16 mouse cellular contexts compared by ENCODE assay signal in genomic region chr7:119088537-119088936, GRCm38 (mm10).
"Had no signal": no experiment of that assay in that cellular context is flagged by ENCODE, and none has a peak within 500 bp of the region (broad histone marks: within the 10 kb centered on the region; RNA-seq: fewer than 3 reads in every experiment).

No protein-coding gene starts in this region.

- DNase-seq: retina, postnatal 1 day; right cerebral cortex, adult 18-20 months; right cerebral cortex, postnatal 14 days; right cerebral cortex, postnatal 25 days; right cerebral cortex, postnatal 4 days; spleen, adult 18-20 months; thymus, adult 18-20 months; thymus, adult 2 months; thymus, postnatal 14 days; thymus, postnatal 25 days; thymus, postnatal 36 days; thymus, postnatal 4 days had no signal

- H3K27ac ChIP-seq: neural tube, embryonic 13.5 days; neural tube, embryonic 15.5 days; stomach, embryonic 15.5 days; stomach, postnatal 0 days had no signal

- H3K4me2 ChIP-seq: neural tube, embryonic 13.5 days; neural tube, embryonic 15.5 days; stomach, embryonic 15.5 days had no signal

- H3K4me1 ChIP-seq: stomach, embryonic 15.5 days had no signal

- H3K27me3 ChIP-seq: stomach, embryonic 15.5 days had no signal

- H3K36me3 ChIP-seq: neural tube, embryonic 13.5 days; neural tube, embryonic 15.5 days; stomach, embryonic 15.5 days had no signal

- H3K4me3 ChIP-seq: neural tube, embryonic 13.5 days; neural tube, embryonic 15.5 days; stomach, embryonic 15.5 days had no signal

- H3K9ac ChIP-seq: neural tube, embryonic 13.5 days; neural tube, embryonic 15.5 days; stomach, embryonic 15.5 days had no signal

- H3K9me3 ChIP-seq: neural tube, embryonic 13.5 days; neural tube, embryonic 15.5 days; stomach, embryonic 15.5 days had no signal
